8 mouse cellular contexts compared by ENCODE assay signal in genomic region chr1:179668013-179668805, GRCm38 (mm10). TPM values are rescaled to one million over a fixed set of nuclear protein-coding genes. Genes with fewer than 3 reads are reported as not detected.
DNase-seq lines count a peak whose midpoint lies in the region; ATAC-seq and TF ChIP-seq lines count a peak whose summit lies in the region.

Sccpdh (plus strand) TSS chr1:179668210.

- H3K4me3 ChIP-seq in MEL (ENCODE audit: control insufficient read depth in 1 of 2, insufficient read depth in 1 of 2, low read depth in 2 of 2, low read length in 2 of 2): peak within 1 kb of the TSS; percentile 74 to 91
- peak within 1 kb of the TSS; percentile 70 for H3K4me3 ChIP-seq in cerebellum, adult 2 months (replicated peaks; ENCODE audit: insufficient read depth, low read depth, low read length)
- peak within 1 kb of the TSS; percentile 84 for H3K4me3 ChIP-seq in layer of hippocampus, adult 2 months
- peak within 1 kb of the TSS; percentile 71 for H3K4me3 ChIP-seq in lung, adult 2 months (replicated peaks; ENCODE audit: extremely low read depth, low read depth, low read length)
- H3K4me3 ChIP-seq in neural tube, embryonic 15.5 days (replicated peaks): peak within 1 kb of the TSS; percentile 77

- no peak for TF ChIP-seq CTCF in MEL (IDR thresholded peaks at IDR 0.05 in 2 of 3, conservative IDR thresholded peaks at IDR 0.05 in 1 of 3; ENCODE audit: control insufficient read depth in 1 of 3, insufficient read depth in 1 of 3, low read depth in 2 of 3, low read length in 3 of 3, poor library complexity in 1 of 3, severe bottlenecking in 1 of 3)
- TF ChIP-seq CTCF in cerebellum, adult 2 months (IDR thresholded peaks at IDR 0.05; ENCODE audit: borderline replicate concordance, insufficient read depth, low read depth, low read length): no peak
- no peak for TF ChIP-seq CTCF in layer of hippocampus, adult 2 months (conservative IDR thresholded peaks at IDR 0.05)
- TF ChIP-seq CTCF in lung, adult 2 months (IDR thresholded peaks at IDR 0.05; ENCODE audit: insufficient read depth, low read length): no peak

- H3K36me3 ChIP-seq in MEL (ENCODE audit: control insufficient read depth in 1 of 2, insufficient read depth in 2 of 2, low read length in 2 of 2): peaks cover 0 to 4% of the 10 kb centered on the region in 2 experiments; a peak in 2 of 4 replicates
- H3K36me3 ChIP-seq in neural tube, embryonic 15.5 days: peaks cover 18% of the 10 kb centered on the region

- peaks cover 0 to 6% of the 10 kb centered on the region in 2 experiments; a peak in 3 of 4 replicates for H3K4me1 ChIP-seq in MEL (ENCODE audit: control insufficient read depth in 1 of 2, insufficient read depth in 2 of 2, low read length in 2 of 2)
- peaks cover 3% of the 10 kb centered on the region for H3K4me1 ChIP-seq in cerebellum, adult 2 months (ENCODE audit: control insufficient read depth, insufficient read depth, low read length)
- H3K4me1 ChIP-seq in lung, adult 2 months (ENCODE audit: control insufficient read depth, insufficient read depth, low read length): 0 out of 2 replicates have a peak, but pooled peaks cover 2% of the 10 kb centered on the region
- peaks cover 32% of the 10 kb centered on the region for H3K4me1 ChIP-seq in neural tube, embryonic 15.5 days

- peak within 1 kb of the TSS; percentile 73 for H3K9ac ChIP-seq in MEL (ENCODE audit: control insufficient read depth, low read depth, low read length, poor library complexity, severe bottlenecking)
- peak within 1 kb of the TSS; percentile 78 for H3K9ac ChIP-seq in neural tube, embryonic 15.5 days (replicated peaks)

- TF ChIP-seq POLR2A in MEL (IDR thresholded peaks at IDR 0.05; ENCODE audit: control insufficient read depth in 1 of 2, insufficient read depth in 1 of 2, low read depth in 1 of 2, low read length in 2 of 2, poor library complexity in 1 of 2): peak; percentile 58 to 72; a peak in 2 of 4 replicates
- TF ChIP-seq POLR2A in cerebellum, adult 2 months (IDR thresholded peaks at IDR 0.05; ENCODE audit: borderline replicate concordance, insufficient read depth, low read length): 0 out of 2 replicates have a peak, but pooled peaks have one; percentile 31
- no peak for TF ChIP-seq POLR2A in lung, adult 2 months (IDR thresholded peaks at IDR 0.05; ENCODE audit: borderline replicate concordance, extremely low read depth, low read depth, low read length)

- H3K9me3 ChIP-seq in MEL (replicated peaks; ENCODE audit: insufficient read depth, low read length): no peaks in the 10 kb centered on the region
- H3K9me3 ChIP-seq in neural tube, embryonic 15.5 days (replicated peaks): no peaks in the 10 kb centered on the region

- peaks cover 5% of the 10 kb centered on the region; the same call in 1 of the 2 replicates for H3K79me2 ChIP-seq in MEL (ENCODE audit: control insufficient read depth, insufficient read depth, low read length, poor library complexity)

- peak within 1 kb of the TSS; percentile 15 for H3K27ac ChIP-seq in MEL (ENCODE audit: control insufficient read depth, low read depth, low read length)
- peak within 1 kb of the TSS; percentile 6; the same call in 1 of the 2 replicates for H3K27ac ChIP-seq in cerebellum, adult 2 months (ENCODE audit: insufficient read depth, low read length)
- H3K27ac ChIP-seq in layer of hippocampus, adult 2 months: peak within 1 kb of the TSS; percentile 86
- H3K27ac ChIP-seq in neural tube, embryonic 15.5 days (replicated peaks): peak within 1 kb of the TSS; percentile 89

- WGBS in cerebellum, adult 2 months: under 1% methylated on average over 82 of the region's 84 CpGs
- under 1% methylated on average over 84 of the region's 84 CpGs for WGBS in lung, adult 2 months
- 0% methylated on average over 82 of the region's 84 CpGs for whole genome bisulfite sequencing in neural tube, embryonic 15.5 days

- no peak for TF ChIP-seq EP300 in MEL (IDR thresholded peaks at IDR 0.05; ENCODE audit: low read depth in 1 of 2, low read length in 2 of 2)

- peak within 1 kb of the TSS; percentile 79 for H3K4me2 ChIP-seq in neural tube, embryonic 15.5 days

- DNase-seq in MEL (ENCODE audit: low read depth, low spot score): peak; percentile 82
- peak; percentile 85 to 86 for DNase-seq in cerebellum, adult 2 months
- peak; percentile 73 for DNase-seq in forelimb bud, embryonic 11.5 days (ENCODE audit: low read depth, low spot score)
- peak; percentile 93 for DNase-seq in heart, postnatal 4 days
- DNase-seq in layer of hippocampus, adult 2 months (ENCODE audit: low spot score in 2 of 2): peak; percentile 77 to 82
- DNase-seq in lung, adult 2 months: peak; percentile 82
- peak; percentile 91 for DNase-seq in testis, postnatal 14 days (ENCODE audit: low spot score)

- H3K27me3 ChIP-seq in MEL (ENCODE audit: control insufficient read depth in 1 of 2, insufficient read depth in 2 of 2, low read length in 2 of 2): no peaks in the 10 kb centered on the region
- H3K27me3 ChIP-seq in cerebellum, adult 2 months (ENCODE audit: control insufficient read depth, insufficient read depth, low read length): no peaks in the 10 kb centered on the region
- no peaks in the 10 kb centered on the region for H3K27me3 ChIP-seq in neural tube, embryonic 15.5 days (replicated peaks)

- peak; percentile 96 for ATAC-seq in neural tube, embryonic 15.5 days (ENCODE audit: low FRiP score)

- no peak for TF ChIP-seq RAD21 in MEL (IDR thresholded peaks at IDR 0.05; ENCODE audit: low read depth, low read length)

TF ChIP-seq in MEL, 35 proteins besides CTCF, POLR2A, EP300 and RAD21:
- TF ChIP-seq TCF12 (IDR thresholded peaks at IDR 0.05; ENCODE audit: low read depth, low read length): 0 out of 2 replicates have a peak, but pooled peaks have one; percentile 6
- no peak for TF ChIP-seq ZKSCAN1 (IDR thresholded peaks at IDR 0.05; ENCODE audit: low read depth, low read length)
- peak; percentile 15; the same call in 1 of the 2 replicates for TF ChIP-seq MAZ (IDR thresholded peaks at IDR 0.05; ENCODE audit: low read depth, low read length)
- 0 out of 2 replicates have a peak, but pooled peaks have one; percentile 23 for TF ChIP-seq ZMIZ1 (IDR thresholded peaks at IDR 0.05; ENCODE audit: low read depth, low read length)
- 0 out of 2 replicates have a peak, but pooled peaks have one; percentile 28 for TF ChIP-seq MAX (IDR thresholded peaks at IDR 0.05; ENCODE audit: low read length)
- no peak for TF ChIP-seq KAT2A (conservative IDR thresholded peaks at IDR 0.05; ENCODE audit: low read depth, low read length)
- TF ChIP-seq NELFE (IDR thresholded peaks at IDR 0.05; ENCODE audit: low read depth, low read length): peak; percentile 66; the same call in 1 of the 2 replicates
- peak; percentile 78 for TF ChIP-seq MXI1 (IDR thresholded peaks at IDR 0.05; ENCODE audit: low read depth, low read length)
- TF ChIP-seq SIN3A (IDR thresholded peaks at IDR 0.05; ENCODE audit: low read length): peak; percentile 28
- 0 out of 2 replicates have a peak, but pooled peaks have one; percentile 2 for TF ChIP-seq MYC (IDR thresholded peaks at IDR 0.05; ENCODE audit: low read depth, low read length)
- peak; percentile 75 for TF ChIP-seq NRF1 (IDR thresholded peaks at IDR 0.05; ENCODE audit: insufficient read depth, low read depth, low read length, poor library complexity, severe bottlenecking)
- peak; percentile 1; the same call in 1 of the 2 replicates for TF ChIP-seq RCOR1 (IDR thresholded peaks at IDR 0.05; ENCODE audit: low read depth, low read length)
- peak; percentile 27; the same call in 1 of the 2 replicates for TF ChIP-seq POLR2AphosphoS2 (IDR thresholded peaks at IDR 0.05; ENCODE audit: low read length)
- no peak for TF ChIP-seq ETS1 (IDR thresholded peaks at IDR 0.05; ENCODE audit: low read depth, low read length)
- TF ChIP-seq ELF1 (IDR thresholded peaks at IDR 0.05; ENCODE audit: low read depth, low read length): no peak; the same call in 1 of the 2 replicates
TF ChIP-seq in MEL: peak in this region for 11.

RNA-seq across cellular contexts. Expression of gene Sccpdh, which starts in this region (rescaled TPM):
- total RNA-seq in MEL (2012; rRNA removed): 18.7 and 18.8 TPM in 2 replicates
- 10 to 100 TPM in 1 of 2 experiments, not detected in 1; 18.5 TPM for polyA plus RNA-seq in MEL (2012; ENCODE audit: insufficient read depth in 1 of 2, insufficient read length in 2 of 2, low read depth in 1 of 2, low replicate concordance in 2 of 2, missing spikeins in 1 of 2)
- 131 and 140 TPM in 2 replicates for polyA plus RNA-seq in cerebellum, adult 2 months (2012; rRNA removed)
- total RNA-seq in heart, postnatal 4 days (2021): 10 to 100 TPM; 65.1 to 70.9 TPM
- 10 to 100 TPM; 54.6 to 56.1 TPM for total RNA-seq in layer of hippocampus, adult 2 months (2021)
- polyA plus RNA-seq in lung, adult 2 months (2012; rRNA removed): 4.9 and 8.8 TPM in 2 replicates
- 166 and 190 TPM in 2 replicates for polyA plus RNA-seq in neural tube, embryonic 15.5 days (2015; fragmentation: Nextera tagmentation; extraction: Ambion mirVana)

Comparison
In these comparisons a context has a peak if more than half of its experiments do, and no peak if none do; other contexts are left out.
1. Peak in every context shown above with its lines: DNase-seq, ATAC-seq, H3K4me3 ChIP-seq and H3K27ac ChIP-seq.
2. H3K27ac ChIP-seq: peak in every context shown above with its lines; median percentile 89 in neural tube, embryonic 15.5 days; 86 in layer of hippocampus, adult 2 months; 15 in MEL; 6 in cerebellum, adult 2 months.